Mouse (Mus musculus) cerebellum, adult (tissue): ENCODE data around the gene Pard6b.

ENCODE experiments used
- ATAC-seq: cut with Nextera tagmentation; 2 replicates; pipeline ENCODE4 v1.9.2; 2017; ENCODE audit warnings: mild to moderate bottlenecking, moderate library complexity, mixed read lengths; ENCODE audit not compliant: insufficient number of reproducible peaks, low FRiP score, low TSS enrichment

Pard6b gene

GRCm38 (mm10) chr2:168059200-168059790 is 21.5 kb upstream of the Pard6b start:
- no peak for ATAC-seq

GRCm38 (mm10) chr2:168063712-168064111 is 17.1 kb upstream of the Pard6b start:
- ATAC-seq = no peak

DNA sequence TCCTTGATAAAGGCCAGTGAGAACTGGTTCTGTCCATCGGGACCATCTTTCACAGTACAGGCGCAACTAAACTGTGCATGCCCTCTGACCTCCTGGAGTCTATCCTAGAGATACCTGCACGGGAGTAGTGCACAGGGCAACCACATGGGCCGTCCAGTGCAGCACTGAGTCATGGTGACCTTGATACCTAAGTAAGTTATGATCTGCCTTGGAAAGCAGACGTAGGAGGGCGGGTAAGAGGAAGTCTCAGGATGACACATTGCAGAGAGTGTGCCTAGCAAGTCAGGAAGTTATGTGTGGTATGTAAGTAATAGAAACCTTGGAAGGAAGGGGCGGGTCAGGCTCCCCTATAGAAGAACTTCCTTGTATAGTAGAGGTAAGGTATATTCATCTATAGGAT is 15.3 kb upstream of the Pard6b start:
- ATAC-seq = no peak

GRCm38 (mm10) chr2:168066783-168067182 is 14.0 kb upstream of the Pard6b start:
- ATAC-seq = no peak

DNA sequence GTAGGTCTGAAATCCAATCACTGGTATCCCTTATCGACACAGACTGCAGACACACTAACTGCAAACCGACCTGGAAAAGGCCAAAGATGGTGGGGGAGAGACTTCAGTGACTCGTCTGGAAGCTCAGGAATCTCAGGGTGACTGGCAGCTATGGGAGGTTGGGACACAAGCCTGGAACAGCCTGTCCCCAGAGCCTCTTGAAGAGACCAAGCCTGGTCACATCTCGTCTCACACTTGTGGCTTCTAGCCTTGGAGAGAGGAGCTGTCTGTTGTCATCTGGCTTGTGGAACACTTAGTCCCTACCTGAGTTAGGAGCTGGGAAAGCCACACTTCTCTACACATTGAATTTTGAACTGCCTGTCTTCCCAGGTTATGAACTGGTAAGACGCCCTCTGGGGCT is 10.4 kb upstream of the Pard6b start:
- ATAC-seq = no peak

GRCm38 (mm10) chr2:168072436-168073131 is 8.2 kb upstream of the Pard6b start:
- ATAC-seq = no peak

GRCm38 (mm10) chr2:168073722-168074121 is 7.1 kb upstream of the Pard6b start:
- ATAC-seq = no peak

DNA sequence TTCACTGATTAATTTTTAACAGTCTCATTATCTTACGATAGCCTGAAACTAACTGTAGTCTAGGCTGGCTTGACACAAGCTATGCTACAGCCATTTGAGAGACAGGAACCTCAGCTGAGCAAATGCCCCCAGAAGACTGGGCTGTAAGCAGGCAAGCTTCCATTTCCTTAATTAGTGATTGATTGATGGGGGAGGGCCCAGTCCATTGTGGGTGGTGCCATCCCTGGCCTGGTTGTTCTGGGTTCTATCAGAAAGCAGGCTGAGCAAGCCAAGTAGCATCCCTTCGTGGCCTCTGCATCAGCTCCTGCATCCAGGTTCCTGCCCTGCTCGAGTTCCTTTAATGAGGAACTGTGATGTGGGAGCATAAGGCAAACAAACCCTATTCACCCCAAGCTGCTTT is 6.3 kb upstream of the Pard6b start:
- no peak for ATAC-seq

DNA sequence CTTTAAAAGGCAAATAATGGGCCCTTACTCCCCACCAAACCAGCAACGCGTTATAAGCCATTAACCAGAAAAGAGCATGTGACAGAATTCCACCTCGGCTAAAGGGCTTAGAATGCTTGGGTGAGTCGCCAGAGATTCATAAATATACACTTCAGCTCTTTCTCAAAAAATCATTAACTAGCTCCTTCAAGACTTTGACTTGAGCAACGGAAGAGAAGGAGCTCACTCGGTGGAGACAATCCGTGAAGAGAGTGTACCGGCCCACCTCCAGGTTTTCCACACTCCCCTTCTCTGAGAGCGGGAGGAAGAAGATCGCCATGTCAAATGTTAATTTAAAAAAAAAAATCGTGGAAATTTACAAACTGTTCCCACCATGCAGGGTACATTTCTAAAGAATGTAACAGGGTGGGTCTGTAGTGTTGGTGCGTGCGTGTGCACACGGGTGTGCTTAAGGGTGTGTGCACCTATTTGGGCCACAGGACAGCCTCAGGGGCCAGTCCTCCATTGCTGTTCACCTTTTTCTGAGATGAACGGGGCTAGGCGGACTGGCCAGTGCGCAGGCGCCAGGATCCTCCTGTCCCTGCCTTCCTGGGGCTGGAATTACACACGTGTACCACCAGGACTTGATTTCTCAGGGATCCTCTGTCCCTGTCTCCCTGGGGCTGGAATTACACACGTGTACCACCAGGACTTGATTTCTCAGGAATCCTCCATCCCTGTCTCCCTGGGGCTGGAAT is 3.8 kb upstream of the Pard6b start:
- no peak for ATAC-seq

DNA sequence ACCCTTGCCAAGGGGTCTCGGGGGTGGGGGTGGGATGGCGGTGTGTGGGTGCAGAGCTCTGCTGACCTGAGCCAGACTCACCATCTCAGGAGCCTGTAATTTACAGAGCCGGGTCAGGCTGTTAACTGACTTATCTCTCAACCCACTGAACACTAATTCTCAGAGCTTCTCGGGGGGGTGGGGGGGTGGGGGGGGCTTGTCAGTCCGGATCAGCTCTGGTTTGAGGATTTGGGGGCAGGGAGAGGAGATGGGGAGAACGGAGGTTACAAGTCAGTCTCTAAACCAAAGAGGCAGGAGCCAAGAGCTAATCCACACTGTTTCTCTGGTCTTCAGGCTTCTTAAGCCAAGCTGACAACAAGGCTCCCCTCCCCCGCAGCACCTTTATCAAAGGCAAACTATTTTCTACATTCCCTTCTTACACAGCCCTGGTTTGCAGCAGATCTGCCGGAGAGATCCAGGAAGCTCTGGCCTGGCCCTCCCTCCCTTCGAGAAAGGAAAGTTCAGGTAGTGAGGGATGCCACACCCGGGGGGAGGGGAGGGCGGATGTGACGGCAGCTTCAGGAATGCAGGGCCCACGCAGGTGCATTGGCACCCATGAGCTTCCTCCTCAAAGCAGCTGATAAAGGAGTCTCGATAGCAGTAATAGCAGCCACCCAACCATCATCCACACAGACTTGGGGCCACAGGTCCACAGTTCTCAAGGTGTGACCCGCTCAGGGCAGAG is 2.5 kb upstream of the Pard6b start:
- ATAC-seq = no peak

GRCm38 (mm10) chr2:168081299-168081932 is 612 bp downstream of the Pard6b start:
- ATAC-seq = no peak; the same call in 1 of the 2 replicates

GRCm38 (mm10) chr2:168081933-168082306 is 1.1 kb downstream of the Pard6b start:
- no peak for ATAC-seq

DNA sequence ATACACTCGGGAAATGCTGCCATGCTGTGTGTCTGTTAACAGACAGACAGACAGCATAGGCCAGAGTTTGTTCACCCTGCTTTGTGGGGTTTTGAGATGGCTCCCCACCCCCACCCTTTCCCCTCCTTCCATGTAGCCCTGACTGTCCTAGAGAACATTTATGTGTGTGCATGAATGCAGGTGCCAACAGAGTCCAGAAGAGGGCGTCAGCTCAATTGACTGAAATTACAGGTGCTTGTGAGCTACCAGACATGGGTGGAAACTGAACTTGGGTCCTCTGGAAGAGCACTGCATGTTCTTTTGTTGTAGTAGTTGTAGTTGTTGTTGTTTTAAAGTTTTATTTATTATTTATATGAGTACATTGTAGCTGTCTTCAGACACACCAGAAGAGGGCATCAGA is 2.8 kb downstream of the Pard6b start:
- ATAC-seq = no peak

GRCm38 (mm10) chr2:168084228-168084627 is 3.4 kb downstream of the Pard6b start:
- ATAC-seq = no peak

DNA sequence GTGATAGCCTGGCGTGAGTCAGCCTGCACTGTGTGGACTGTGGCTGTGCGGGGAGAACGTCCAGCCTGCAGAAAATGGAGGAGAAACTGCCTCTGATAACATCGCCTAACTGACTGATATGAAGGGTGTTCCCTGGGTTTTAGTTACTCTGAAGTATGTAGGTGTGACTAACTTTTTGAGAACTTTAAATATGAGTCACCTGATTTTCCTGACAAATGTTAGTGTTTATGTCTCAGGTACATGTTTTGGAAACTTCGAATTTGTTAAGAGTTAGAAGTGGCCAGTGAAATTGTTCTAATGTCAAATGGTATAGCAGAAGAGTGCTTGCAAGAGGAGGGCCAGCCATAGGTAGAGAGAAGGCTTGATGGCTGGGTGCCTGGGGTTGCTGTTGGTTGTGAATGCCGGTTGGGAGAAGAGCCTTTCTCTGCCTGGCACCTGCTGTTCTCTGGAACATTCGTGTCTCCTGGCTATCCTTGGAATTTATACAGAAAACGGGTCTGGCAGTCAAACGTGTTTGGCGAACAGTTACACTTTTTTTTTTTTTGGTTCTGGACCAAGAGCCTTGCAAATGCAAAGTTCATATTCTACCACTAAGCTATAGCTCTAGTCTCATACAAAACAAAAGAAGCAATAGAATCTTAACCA is 4.9 kb downstream of the Pard6b start:
- ATAC-seq = no peak

GRCm38 (mm10) chr2:168086318-168086717 is 5.5 kb downstream of the Pard6b start:
- no peak for ATAC-seq

GRCm38 (mm10) chr2:168086839-168087238 is 6.0 kb downstream of the Pard6b start:
- ATAC-seq = no peak

DNA sequence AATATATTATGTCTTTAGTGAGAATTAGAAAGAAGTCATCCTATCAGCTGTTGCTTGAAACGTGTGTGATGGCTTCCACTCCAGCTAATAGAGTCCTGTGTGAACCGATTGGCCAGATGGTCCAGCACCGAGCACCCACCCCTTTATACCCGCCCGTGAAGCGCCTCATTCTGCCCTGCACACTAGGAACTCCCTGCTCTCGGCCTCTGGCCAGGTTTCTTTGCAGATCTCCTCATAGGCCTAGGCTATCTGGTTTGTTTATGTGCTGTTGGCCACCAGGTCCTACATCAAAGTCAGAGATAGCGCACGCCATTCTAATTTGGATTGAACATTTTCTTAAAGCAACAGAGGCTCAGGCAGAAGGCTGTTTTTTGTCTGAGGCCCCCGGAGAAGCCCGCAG is 10.8 kb downstream of the Pard6b start:
- no peak for ATAC-seq

GRCm38 (mm10) chr2:168093077-168093476 is 12.3 kb downstream of the Pard6b start:
- ATAC-seq = no peak

GRCm38 (mm10) chr2:168095077-168095476 is 14.3 kb downstream of the Pard6b start:
- ATAC-seq = no peak
